Comparison of ENCODE assay signal across 16 mouse cellular contexts in genomic region chr3:104991703-104992102, GRCm38 (mm10). TPM values are rescaled to one million over a fixed set of nuclear protein-coding genes. Genes with fewer than 3 reads are reported as not detected.
"Had no signal": no experiment of that assay in that cellular context is flagged by ENCODE, and none has a peak within 500 bp of the region (broad histone marks: within the 10 kb centered on the region; RNA-seq: fewer than 3 reads in every experiment).

No protein-coding gene starts in this region.

- DNase-seq: kidney, adult 8-10 months; kidney, postnatal 36 days; layer of hippocampus, adult 9-11 months; liver; liver, embryonic 13.5 days; liver, postnatal 0 days; right cerebral cortex, adult 18-20 months; right cerebral cortex, postnatal 25 days; thymus, postnatal 14 days had no signal

- H3K4me1 ChIP-seq: liver, embryonic 13.5 days had no signal

- ATAC-seq: intestine, postnatal 0 days; liver, postnatal 0 days; midbrain, embryonic 15.5 days had no signal

- H3K4me3 ChIP-seq: limb, embryonic 12.5 days; liver, embryonic 13.5 days; megakaryocyte, embryonic 14.5 days; midbrain, embryonic 15.5 days; neural tube, embryonic 15.5 days had no signal

- H3K4me2 ChIP-seq: limb, embryonic 12.5 days; liver, embryonic 13.5 days; midbrain, embryonic 11.5 days; midbrain, embryonic 15.5 days; neural tube, embryonic 15.5 days had no signal

- H3K9me3 ChIP-seq: limb, embryonic 12.5 days; liver, embryonic 13.5 days; megakaryocyte, embryonic 14.5 days; midbrain, embryonic 15.5 days; neural tube, embryonic 15.5 days had no signal

- H3K27me3 ChIP-seq: limb, embryonic 12.5 days; midbrain, embryonic 15.5 days; neural tube, embryonic 15.5 days had no signal

- H3K36me3 ChIP-seq: limb, embryonic 12.5 days; liver, embryonic 13.5 days; midbrain, embryonic 15.5 days; neural tube, embryonic 15.5 days had no signal

- H3K27ac ChIP-seq: limb, embryonic 12.5 days; liver, embryonic 13.5 days; macrophage; midbrain, embryonic 15.5 days; neural tube, embryonic 15.5 days had no signal

- H3K9ac ChIP-seq: limb, embryonic 12.5 days; liver, embryonic 13.5 days; liver, postnatal 0 days; midbrain, embryonic 15.5 days; neural tube, embryonic 15.5 days had no signal

RNA-seq across cellular contexts. Expression of gene Wnt2b, which starts 30.0 kb away (rescaled TPM):
- polyA plus RNA-seq: macrophage had no signal
